Mouse (Mus musculus): Measurements from ENCODE around the gene Gm12695.

GRCm38 (mm10) chr4:96718977-96719966, 65.7 kb downstream of the Gm12695 start:
- TF ChIP-seq CTCF (IDR thresholded peaks at IDR 0.05; ENCODE audit: insufficient read depth, low read length) (no peak), POLR2A (IDR thresholded peaks at IDR 0.05; ENCODE audit: borderline replicate concordance, extremely low read depth, low read depth, low read length) (no peak)

Data from lung, adult 2 months (tissue).